Mouse (Mus musculus) left cerebral cortex, adult 9 months (tissue): Measurements from ENCODE around the gene Acsl5.

ENCODE experiments used
- DNase-seq, 2 experiments: peaks; one replicate each; pipeline ENCODE4 v3.0.0; 2022; ENCODE audit warnings: low spot score in 2 of 2

Gene Acsl5

DNA sequence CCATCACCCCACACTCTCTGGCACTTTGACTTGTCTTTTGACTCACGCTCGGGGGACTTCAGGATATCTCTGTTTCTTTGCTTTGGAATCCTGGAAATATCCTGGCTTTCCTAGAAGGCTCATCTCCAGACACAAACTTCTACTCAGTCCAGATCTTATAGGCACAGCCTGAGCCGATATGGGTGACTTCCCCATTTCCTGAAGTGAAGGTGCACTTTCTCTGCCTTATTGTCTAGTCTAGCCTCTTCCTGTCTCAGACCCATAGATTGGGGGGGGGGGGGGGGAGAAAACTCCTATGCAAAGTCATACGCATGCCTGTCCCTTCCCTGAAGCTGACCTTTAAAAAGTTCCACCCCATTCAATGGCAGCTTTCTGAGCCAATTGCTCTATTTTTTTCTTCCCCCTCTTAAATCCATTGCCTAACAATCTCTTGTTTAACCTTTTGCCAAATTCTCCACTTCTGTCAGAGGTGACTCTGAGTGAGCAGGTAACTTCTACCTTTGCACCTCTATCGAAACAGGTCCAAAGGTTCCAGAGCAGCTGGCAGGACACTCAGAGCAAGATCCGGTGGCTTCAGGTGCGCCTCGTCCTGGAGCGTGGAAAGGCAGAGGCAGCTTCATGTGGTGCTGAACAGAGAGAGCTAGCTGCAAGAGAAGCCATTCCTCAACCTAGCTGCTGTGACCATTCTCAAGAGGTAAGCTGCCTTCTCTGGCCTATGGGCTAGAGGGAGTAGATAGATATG, at the start of gene Acsl5:
Gene Acsl5, plus strand, starts transcription at position 556 of the 742 bp plus-strand sequence.
- no peak for DNase-seq

DNA sequence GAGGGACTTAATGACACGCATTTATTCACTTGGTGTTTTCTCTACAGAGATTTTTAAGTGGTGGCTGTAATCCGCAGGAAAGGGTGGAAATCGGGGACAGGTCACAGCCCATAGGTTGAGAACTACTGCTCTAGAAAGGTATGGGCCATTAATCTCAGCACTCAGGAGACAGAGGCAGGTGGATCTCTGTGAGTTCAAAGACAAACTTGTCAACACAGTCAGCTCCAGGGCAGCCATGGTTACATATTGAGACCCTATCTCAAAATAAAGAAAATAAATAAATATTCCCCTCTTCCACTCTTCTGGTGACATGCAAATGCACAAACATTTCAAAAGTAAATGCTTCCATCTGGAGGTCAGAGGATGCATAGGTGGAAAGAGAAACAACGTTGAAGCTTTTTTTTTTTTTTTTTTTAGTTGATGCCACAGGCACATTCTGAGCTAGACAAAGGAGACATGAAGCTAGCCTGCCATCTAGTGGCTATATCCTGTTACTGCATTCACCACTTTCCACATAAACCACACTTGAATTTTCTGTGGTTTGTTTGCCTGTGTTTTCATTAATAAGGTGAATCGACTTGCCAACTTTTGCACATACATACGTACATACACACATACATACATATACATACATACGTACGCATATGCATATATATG, 45.1 kb upstream of the Acsl5 start:
- peak in 1 of 2 experiments; percentile 68 for DNase-seq

DNA sequence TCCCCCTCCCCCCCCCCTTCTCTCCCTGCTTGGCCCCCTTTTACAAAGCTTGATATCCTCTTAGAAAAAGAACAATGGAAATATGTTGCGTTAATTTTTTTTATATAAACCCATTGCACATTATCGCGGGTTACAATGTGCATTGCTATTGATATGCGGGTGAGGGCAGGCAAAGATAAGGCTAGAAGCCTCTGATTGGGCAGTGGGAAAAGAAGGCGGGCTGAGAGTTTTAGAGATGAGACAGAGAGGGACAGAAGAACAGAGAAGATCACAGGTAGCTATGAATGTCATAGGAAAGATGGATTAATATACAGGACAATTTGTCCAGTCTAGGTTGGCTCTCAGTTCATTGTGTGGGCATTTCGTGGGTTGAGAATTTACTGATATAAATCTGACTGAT, 44.5 kb upstream of the Acsl5 start:
- no peak for DNase-seq

DNA sequence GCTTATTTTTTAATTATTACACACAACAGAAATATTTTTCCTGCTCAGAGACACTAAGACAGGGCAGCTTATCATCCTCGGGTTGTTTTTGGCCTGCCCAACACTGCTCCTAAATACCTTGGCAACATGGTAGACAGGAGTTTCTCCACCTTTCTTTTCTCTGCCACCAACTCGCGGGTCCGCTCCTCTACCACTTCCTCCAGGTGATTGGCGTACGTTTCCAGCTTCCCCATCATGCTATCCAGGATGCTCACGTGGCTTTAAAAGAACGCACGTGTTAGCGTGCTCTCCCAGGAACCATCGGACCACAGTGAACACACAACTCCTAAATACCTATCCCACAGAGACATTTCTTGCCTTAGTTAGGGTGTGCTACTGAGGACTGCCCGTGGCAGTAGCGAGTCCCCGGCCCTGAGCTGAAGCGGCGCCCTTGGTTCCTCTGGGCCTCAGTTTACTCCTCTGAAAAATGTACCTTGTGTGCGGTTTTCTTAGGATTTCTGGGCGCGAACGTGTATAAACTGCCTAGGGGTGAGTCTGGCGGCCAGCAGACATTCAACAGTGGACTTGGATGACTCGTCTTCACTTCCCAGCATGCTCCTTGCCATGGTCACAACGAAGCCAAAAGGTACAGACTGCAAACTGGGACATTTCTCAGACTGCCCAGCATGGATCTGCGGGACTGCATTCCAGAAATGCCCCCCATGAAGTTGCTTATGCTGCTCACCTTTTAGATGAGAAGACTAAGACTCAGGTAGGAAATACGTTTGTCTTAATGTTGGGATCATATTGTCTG, 43.8 kb upstream of the Acsl5 start:
- no peak for DNase-seq

DNA sequence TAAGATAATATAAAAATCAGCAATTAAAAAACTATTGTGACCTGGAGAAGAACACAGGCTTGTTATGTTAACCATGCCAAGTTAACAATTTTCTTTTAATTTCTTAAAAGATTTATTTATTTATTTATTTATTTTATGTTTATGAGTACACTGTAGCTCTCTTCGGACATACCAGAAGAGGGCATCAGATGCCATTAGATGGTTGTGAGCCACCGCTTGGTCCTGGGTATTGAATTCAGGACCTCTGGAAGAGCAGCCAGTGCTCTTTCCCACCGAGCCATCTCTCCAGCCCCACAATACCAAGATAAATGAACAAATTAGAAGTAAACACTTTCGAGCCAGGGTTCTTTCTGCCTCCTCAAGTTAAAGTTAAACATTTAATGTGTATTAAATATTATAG, 43.1 kb upstream of the Acsl5 start:
- no peak for DNase-seq

DNA sequence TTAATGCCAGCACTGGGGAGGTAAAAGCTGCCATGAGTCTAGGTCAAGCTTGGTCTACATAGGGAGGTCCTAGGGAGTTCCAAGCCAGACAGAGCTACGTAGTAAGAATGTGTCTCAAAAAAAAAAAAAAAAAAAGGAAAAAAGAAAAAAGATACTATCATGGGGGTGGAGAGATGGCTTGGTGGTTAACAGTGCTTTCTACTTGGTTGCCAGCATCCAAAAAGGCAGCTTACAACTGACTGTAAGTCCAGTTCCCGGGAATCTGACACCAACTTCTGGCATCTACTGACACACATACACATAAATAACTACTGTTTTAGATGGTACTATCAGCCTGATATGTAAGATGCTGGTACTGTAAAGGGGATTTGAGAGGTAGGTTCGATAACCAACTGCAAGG, 42.7 kb upstream of the Acsl5 start:
- no peak for DNase-seq

DNA sequence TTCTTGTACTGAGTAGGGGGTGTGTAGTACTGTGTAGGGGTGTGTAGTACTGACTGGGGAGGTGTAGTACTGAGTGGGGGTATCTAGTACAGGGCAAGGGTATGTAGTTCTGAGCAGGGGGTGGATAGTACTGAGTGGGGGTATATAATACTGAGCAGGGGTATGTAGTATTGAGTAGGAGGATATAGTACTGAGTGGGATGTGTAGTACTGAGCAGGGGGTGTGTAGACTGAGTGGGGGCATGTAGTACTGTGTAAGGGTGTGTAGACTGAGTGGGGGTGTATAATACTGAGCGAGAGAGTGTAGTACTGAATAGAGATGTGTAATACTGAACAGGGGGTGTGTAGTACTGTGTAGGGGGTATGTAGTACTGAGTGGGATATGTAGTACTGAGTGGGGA, 40.0 kb upstream of the Acsl5 start:
- no peak for DNase-seq

DNA sequence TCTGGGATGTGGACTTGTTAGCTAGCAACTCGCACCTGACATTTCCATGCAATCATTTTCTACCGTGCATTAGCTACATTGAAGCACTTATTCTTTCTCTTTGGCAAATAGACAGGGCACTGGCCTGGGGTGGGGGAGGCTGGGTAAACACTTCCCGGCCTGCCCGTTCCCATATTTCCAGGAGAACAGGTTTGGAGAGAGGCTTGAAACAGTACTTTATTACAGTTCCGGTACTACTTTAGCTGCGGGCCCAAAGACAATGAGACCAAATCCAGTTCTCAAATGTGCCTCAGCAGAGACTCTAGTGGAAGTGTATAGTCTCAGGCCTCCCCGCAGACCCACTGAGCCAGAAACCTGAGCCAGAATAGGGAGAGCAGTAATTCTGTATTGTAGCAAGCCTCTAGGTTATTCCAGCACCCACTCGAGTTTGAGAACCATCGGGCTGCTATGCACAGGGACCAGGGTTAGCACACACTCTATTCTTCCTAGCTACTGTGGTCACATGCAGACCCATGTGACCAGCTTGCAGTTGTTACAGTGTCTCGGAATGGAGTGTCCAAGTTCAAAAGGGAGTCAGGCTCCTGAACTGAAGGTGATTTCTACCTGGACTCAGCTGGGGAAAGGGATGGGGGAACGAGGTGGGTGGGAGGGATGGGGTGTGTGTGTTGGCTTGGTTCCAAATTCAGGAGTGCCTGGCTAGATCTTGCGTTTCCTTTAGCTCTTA, 38.0 kb upstream of the Acsl5 start:
- DNase-seq: no peak

DNA sequence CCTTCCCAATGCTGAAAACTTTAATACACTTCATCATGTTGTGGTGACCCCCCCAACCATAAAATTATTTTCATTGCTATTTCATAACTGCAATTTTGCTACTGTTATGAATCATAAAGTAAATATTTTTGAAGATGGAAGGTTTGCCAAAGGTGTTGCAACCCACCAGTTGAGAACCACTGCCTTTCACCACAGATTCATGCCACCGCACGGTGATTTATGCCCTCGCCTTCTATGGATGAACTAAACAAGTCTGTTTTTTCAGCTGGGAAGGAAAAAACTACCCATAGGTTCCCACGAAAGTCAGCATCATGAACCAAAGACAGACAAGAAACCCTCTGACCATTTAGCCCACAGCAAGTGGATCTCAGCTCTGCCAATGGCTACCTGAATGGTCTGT, 34.9 kb upstream of the Acsl5 start:
- DNase-seq: no peak

DNA sequence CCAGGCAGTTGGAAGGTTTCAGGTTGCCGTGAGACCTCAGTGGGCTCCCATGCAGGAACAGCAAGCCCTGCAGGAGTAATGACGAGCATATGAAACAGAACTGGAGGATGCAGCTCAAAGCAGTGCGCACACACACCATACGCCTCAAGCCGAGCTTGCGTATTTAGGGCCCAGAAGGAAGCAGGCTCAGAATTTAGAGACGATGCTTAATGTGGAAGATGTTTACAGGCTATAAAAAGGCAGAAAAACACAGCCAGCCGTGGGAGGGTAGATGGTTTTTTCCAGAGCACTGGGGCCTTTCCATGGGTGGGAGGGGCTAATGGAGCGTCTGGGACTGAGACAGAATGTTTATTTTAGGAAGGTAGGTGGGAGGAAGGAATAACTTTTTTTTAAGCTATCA, 34.4 kb upstream of the Acsl5 start:
- peak; percentile 71 to 89 for DNase-seq

DNA sequence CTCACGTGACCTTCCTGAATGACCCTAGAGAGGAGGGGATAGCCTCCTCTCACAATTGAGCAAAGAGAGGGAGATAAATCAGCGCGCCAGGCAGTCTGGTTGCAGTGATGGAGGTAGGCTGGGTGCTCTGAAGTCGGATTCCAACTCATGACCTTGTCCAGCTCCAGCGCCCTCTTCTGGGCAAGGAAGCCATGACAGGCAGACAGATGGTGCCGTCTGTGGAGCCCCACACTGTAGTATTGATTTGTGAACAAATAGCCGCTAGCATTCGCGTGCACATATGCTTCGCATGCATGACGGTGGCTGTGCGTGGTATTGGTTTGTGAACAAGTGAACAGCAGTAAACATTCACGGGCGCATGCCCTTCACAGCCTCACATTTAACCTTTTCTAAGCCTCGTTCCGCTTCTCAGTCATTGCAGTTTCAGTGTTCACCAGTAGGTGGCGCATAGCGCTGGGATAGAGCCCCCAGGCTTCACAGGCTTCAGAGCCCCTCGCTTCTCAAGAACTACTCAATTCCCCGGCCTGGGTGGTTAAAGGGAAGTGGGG, 33.5 kb upstream of the Acsl5 start:
- DNase-seq: peak; percentile 65 to 90

DNA sequence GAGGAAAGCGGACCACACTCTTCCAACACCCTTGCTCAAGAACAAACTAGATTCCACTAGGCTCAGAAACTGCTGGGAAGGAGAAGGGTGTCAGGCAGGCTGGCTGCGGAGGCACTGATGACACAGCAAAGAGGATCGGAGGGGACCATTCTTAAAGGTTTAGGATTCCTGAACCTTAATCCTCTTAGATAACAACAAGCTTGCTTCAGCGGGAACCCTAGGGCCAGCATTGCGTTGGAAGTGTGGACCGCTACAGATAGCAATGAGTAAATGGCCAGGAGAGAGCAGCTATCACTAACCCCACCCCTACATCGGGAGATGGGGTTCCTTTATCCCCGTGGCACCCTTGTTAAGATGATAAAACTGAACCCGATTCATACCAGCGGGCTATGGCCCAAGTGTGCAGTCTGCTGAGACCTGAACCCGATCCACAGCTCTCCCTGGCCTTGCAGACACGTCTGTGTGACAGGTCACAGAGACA, 33.0 kb upstream of the Acsl5 start:
- no peak for DNase-seq

DNA sequence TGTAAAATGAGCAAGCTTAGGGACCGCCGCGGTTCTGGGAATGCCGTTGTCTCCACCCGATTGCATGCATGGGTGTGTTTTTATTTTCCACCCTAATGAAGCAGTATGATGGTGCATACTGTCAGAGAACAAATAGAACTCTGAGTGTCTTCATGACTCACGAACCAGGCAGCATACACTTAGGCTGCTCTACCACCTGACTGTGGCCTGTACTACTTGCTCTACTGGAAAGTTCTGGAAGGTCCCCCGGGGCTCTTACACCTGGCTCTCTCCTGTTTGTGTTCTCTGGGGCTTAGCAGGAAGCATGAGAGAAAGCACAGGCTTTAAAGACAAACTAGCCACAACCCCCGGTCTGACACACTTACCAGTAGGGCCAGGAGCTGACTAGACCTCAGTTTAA, 32.4 kb upstream of the Acsl5 start:
- no peak for DNase-seq

DNA sequence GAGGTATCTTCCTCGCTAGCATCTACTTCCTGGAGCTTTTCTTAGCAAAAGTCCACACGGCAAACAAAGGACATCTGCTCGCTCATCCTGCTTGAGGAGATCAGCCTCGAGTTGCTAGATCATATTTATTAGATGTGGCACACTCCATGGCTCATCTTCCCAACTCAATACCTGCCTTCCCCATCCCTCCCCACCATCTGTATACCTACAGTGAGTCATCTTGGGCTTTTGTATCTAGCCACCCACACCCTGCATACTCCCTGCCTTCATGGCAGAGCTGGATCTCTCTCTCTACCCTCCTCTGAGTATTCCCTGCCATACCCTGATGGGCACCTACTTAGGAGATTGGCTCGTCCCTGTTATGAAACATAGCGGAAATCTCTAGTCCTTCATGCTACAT, 30.5 kb upstream of the Acsl5 start:
- peak in 1 of 2 experiments; percentile 70 for DNase-seq

DNA sequence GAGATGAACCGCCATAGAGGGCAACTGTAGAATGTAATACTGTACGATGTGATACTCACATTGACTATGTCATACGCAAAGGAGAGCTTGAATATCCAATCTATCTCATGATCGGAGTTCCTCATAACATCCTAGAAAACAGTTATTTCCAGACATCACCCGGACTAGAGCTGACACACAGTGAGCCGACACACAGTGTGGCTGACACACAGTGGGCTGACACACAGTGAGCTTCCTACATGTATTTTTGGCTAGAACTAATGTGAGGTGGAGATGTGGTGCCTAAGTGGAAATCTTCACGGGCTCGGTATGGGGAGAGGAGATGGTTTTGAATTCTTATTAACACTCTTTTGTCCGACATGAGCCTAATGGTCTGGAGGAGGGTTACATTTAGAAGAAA, 29.5 kb upstream of the Acsl5 start:
- DNase-seq: no peak

DNA sequence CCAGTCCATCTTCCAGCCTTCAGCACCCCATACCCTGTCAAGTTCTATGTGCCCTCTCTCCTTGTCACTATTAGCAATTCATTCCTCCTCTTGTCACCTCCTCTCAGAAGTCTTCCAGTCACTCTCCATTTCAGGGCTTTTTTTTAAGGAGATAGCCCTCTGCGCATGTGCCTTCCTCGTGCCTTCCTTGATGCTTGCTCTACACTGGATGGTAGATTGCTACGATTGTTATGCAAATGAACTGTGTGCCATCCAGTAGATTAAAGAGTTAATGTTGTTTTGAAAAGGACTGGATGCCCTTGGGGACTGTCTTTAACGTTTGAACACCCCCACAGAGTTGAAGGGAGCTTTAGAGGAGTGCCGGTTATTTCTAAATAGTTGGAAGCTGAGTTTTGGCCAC, 25.1 kb upstream of the Acsl5 start:
- DNase-seq: no peak

DNA sequence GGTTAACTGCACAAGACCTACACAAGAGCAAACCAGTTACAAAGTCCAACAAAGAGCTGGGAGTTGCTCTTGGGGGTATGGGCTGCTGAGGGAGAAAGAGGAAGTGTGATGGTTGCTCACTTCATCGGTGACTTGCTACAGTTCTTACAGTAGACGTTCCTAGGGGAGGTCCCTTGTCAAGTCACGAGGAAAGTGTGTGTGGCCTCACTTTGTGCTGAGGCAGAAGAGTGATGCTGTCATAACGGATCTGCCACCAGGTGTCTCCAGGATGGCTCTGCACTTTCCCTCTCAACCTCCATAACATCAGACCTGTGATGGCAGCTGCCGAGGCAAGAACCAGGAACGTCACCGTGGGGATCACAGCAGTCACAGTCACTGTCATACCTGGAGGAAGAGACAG, 24.6 kb upstream of the Acsl5 start:
- no peak for DNase-seq

DNA sequence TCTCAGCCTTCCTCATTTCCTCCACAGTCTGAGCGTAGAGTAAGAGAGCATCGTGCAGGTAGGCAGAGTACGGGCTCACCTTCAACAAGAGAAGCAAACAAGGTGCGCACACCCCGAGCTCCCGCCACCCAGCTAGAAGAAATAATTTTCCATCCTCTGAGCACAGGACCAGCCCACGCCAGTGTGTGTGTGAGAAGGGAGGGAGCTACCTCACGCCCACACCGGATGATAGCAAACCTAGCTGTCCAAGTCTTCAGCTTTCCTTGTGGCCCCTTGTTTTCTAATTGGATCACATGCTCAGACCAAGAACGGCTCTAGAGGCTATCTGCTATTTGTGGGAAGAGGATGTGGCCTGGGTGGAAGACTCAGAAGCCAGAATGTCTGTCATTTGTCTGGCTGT, 20.7 kb upstream of the Acsl5 start:
- DNase-seq: peak in 1 of 2 experiments; percentile 47

DNA sequence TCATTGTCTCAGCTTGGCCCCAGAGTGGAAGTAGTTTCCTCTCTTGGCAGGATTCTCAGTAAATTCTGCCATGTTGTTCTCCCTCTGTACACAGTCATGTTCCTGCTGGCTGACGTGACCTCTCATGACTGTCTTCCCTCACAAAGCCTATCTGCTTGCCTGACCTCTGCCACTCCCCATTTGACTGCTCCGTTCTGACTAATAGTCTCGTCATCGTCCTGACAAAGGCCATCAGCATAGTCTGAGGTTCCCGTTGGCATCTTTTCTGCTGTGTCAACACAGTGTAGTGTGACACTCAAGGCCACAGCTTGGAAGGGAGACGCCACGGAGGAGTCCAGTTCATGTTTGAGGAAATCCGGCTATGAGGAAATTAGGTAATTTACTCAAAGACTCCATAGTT, 19.6 kb upstream of the Acsl5 start:
- DNase-seq: no peak

DNA sequence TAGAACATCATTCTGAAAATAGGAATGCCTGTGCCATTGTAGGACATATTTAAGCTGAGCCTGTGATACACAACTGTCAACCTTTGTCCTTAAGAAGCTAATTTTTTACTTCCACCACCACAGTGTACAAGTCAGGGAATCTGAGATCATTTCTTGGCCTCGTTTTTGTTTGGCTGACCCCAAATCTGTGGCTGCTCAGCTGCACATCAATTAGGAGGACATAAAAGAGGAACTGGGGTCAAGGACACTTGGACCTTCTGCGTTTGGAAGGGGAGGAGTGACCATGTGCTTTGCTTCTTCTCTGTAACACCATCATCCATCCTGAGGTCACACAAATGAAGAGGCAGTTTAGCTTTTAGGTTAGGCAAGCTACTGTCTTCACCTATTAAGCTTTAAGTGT, 15.7 kb upstream of the Acsl5 start:
- DNase-seq: no peak

DNA sequence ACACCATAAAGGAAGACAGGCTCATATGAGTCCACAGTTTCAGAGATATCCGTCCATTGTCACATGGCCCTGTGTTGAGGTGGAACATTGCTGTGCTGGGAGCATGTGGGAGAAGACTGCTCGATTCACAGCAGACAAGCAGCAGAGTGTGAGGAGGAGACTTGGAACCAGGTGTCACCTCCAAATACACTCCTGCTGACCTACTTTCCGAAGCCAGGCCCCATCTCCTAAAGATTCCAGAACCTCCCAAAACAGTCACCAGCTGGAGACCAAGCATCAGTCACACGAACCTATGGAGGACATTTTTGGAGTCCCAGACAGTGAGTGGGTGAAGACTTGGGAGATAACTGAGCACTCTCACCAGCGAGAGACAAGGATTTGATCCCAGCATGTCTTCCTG, 15.2 kb upstream of the Acsl5 start:
- DNase-seq: peak in 1 of 2 experiments; percentile 56
